Mouse (Mus musculus): Measurements from ENCODE around the gene Rap2a.

- TF ChIP-seq CTCF (IDR thresholded peaks at IDR 0.05) = no peak
- no peak for TF ChIP-seq EP300 (IDR thresholded peaks at IDR 0.05)
These were observed 43.4 kb upstream of the Rap2a start for GRCm38 (mm10) chr14:120434831-120435230.
